Mouse (Mus musculus) activated CD4-positive, CD25-positive, alpha-beta regulatory T cell (primary cell): Measurements from ENCODE around the gene Ankrd42. TPM values are rescaled to one million over a fixed set of nuclear protein-coding genes. Genes with fewer than 3 reads are reported as not detected.

Experiments
- polyA plus RNA-seq, 2 experiments: library from polyadenylated mRNA; unstranded; fragments of 100-300 nt; shearing (Covaris generic); gene quantifications; one replicate each; pipeline ENCODE4 v1.2.1; 2017

The Ankrd42 gene
- polyA plus RNA-seq: under 1 TPM in 1 of 2 experiments, not detected in 1; 0.49 TPM

GRCm38 (mm10) chr7:92637021-92637625, at the start of gene Ankrd42:
Gene Ankrd42 (minus strand): TSS chr7:92637142.

GRCm38 (mm10) chr7:92669507-92670471, 32.8 kb upstream of the Ankrd42 start, which contains the start of gene Pcf11:
Gene Pcf11 (minus strand): TSS chr7:92669934.

GRCm38 (mm10) chr7:92560986-92561876, 75.7 kb downstream of the Ankrd42 start, which contains the start of gene Ccdc90b:
Gene Ccdc90b (plus strand): TSS chr7:92561149.

Other genes with a start within 250 kb of the Ankrd42 start
- 10 to 100 TPM in 1 of 2 experiments, 1 to 10 TPM in 1; 9.3 to 19.0 TPM for gene Ccdc90b, start 76.0 kb downstream of the Ankrd42 start, polyA plus RNA-seq
- gene Pcf11, start 32.8 kb upstream of the Ankrd42 start, polyA plus RNA-seq: 10 to 100 TPM; 33.5 to 36.5 TPM
- gene Rab30, start 104.5 kb upstream of the Ankrd42 start, polyA plus RNA-seq: under 1 TPM; 0.45 TPM
- gene Ddias, start 237.1 kb upstream of the Ankrd42 start, polyA plus RNA-seq: 1 to 10 TPM; 3.3 to 3.6 TPM
- 10 to 100 TPM in 1 of 2 experiments, 1 to 10 TPM in 1; 7.9 to 13.4 TPM for gene Prcp, start 237.3 kb upstream of the Ankrd42 start, polyA plus RNA-seq